Mouse (Mus musculus) forebrain, embryonic 14.5 days (tissue): ENCODE measurements around the gene Apln. TPM values are rescaled to one million over a fixed set of nuclear protein-coding genes. Genes with fewer than 3 reads are reported as not detected.

Source experiments
- ATAC-seq: fragments of 200-750 bp; cut with Nextera tagmentation; 2 replicates; pipeline ENCODE4 v1.8.0; 2017; ENCODE audit warnings: mild to moderate bottlenecking, moderate library complexity
- DNase-seq: peaks from one replicate; pipeline ENCODE4 v3.0.0-alpha.2; 2015; ENCODE audit warnings: low spot score
- H3K27ac ChIP-seq: fragments of 300-500 bp; sonication (generic); 2 replicates; pipeline ENCODE4 v1.5.1; 2014; ENCODE audit warnings: low read depth, mild to moderate bottlenecking, control low read depth, low read length, moderate library complexity
- H3K27me3 ChIP-seq: fragments of 300-500 bp; sonication (generic); replicated peaks from 2 replicates; pipeline ENCODE4 v1.6.1; 2014; ENCODE audit warnings: low read length, control low read depth, mixed read lengths; ENCODE audit not compliant: control insufficient read depth, insufficient read depth
- H3K36me3 ChIP-seq: fragments of 300-500 bp; sonication (generic); 2 replicates; pipeline ENCODE4 v1.6.1; 2014; ENCODE audit warnings: low read length, control low read depth; ENCODE audit not compliant: control insufficient read depth, insufficient read depth
- H3K4me1 ChIP-seq: fragments of 300-500 bp; sonication (generic); 2 replicates; pipeline ENCODE4 v1.6.1; 2014; ENCODE audit warnings: antibody characterized with exemption, low read length, control low read depth; ENCODE audit not compliant: control insufficient read depth, insufficient read depth
- H3K4me2 ChIP-seq: fragments of 300-500 bp; sonication (generic); 2 replicates; pipeline ENCODE4 v1.6.1; 2014; ENCODE audit warnings: mild to moderate bottlenecking, control low read depth, low read length
- H3K4me3 ChIP-seq: fragments of 300-500 bp; sonication (generic); 2 replicates; pipeline ENCODE4 v1.5.1; 2014; ENCODE audit warnings: low read depth, low read length, control low read depth
- H3K9ac ChIP-seq: fragments of 300-500 bp; sonication (generic); 2 replicates; pipeline ENCODE4 v1.6.1; 2014; ENCODE audit warnings: mild to moderate bottlenecking, low read length, control low read depth, moderate library complexity
- H3K9me3 ChIP-seq: fragments of 300-500 bp; sonication (generic); replicated peaks from 2 replicates; pipeline ENCODE4 v1.6.1; 2016; ENCODE audit warnings: low read length, control low read depth, mixed read lengths; ENCODE audit not compliant: control insufficient read depth
- WGBS: fragments of 180-500 bp; shearing (Covaris S2); extraction: QIAGEN DNeasy Blood & Tissue Kit; methylation state at CpG from one replicate; pipeline ENCODE4 v1.1.7; 2014; 5-methylcytosine and 5-hydroxymethylcytosine counted together
- polyA plus RNA-seq: library from polyadenylated mRNA; unstranded; fragments of >200 nt; fragmentation: Nextera tagmentation; extraction: Ambion mirVana; gene quantifications from 2 replicates; pipeline ENCODE4 v1.2.1, GENCODE M21; 2014

Gene Apln
- polyA plus RNA-seq, 1 experiment from 2014 or later: 3.5 TPM

DNA sequence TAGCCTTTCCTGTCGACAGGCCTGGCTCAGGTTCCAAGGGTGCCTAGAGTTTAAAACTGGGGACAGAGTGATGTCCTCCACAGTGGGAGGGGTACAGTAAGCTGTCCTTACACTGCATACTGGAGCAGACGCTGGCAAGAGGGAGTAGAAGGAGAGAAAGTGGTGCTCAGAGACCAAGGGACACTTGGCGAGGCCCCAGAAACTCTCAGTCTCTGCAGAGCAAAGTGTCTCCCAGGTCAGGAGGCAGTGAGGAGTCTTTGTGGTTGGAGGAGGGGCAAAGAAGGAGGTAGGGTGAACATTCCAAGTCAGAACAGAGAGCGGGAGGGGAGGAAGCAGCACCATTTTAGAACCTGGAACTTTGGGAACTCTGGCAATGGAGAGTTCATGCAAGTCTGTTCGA lies 2.8 kb downstream of the Apln start:
- 81% methylated on average over 5 of the region's 5 CpGs for WGBS
- ATAC-seq: no peak
- Histone ChIP-seq H3K9ac (no peak overlapping the region), H3K36me3 (no peaks in the 10 kb centered on the region), H3K4me3 (no peak overlapping the region), H3K9me3 (no peaks in the 10 kb centered on the region), H3K27me3 (no peaks in the 10 kb centered on the region), H3K4me2 (no peak overlapping the region), H3K4me1 (no peaks in the 10 kb centered on the region), H3K27ac (no peak overlapping the region)
- no peak for DNase-seq

DNA sequence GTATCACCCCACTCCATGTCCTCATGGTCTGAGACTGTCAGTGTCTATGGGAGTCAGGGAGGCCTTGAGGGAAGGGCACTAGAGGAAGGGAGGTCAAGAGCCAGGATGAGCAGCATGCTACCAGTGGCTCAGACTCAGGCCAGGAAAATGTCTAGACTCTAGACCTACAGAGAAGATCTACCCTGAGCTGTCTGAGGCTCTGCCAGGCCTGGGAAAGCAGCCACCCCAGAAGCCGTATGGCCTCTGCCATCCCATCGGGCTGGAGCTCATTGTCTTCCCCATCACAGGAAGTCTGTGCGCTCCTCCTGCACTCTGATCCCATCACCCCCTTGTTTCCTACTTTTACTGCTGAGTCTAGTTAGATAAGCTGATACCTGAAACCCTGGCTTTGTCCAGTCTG lies 4.1 kb downstream of the Apln start:
- Histone ChIP-seq H3K4me1 (no peaks in the 10 kb centered on the region), H3K9ac (no peak overlapping the region), H3K36me3 (no peaks in the 10 kb centered on the region), H3K27me3 (no peaks in the 10 kb centered on the region), H3K4me3 (no peak overlapping the region), H3K9me3 (no peaks in the 10 kb centered on the region), H3K27ac (no peak overlapping the region), H3K4me2 (no peak overlapping the region)
- ATAC-seq (no peak), DNase-seq (no peak)
- WGBS: 53% methylated on average over 3 of the region's 3 CpGs

DNA sequence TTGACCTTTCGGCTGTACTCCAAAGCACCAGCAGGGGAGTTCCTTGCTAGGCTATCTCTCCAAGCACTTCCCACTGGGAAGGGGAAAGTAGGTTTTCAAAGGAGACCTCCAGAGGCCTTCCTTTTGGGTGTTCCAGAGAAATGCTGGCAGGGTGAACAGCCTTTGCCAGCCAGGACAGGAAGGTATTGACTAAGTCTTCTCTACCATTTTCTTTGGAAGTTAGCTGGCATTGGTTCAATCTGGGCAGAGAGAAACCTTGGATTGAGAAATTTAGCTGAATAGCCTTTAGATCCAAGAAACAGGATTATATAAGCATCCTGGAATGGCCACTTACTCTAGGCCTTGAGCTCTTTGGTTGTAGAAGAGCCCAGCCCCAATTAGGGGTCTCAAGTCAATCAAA lies 11.8 kb downstream of the Apln start:
- no peaks in the 10 kb centered on the region for H3K27me3 ChIP-seq
- no peak overlapping the region for H3K4me2 ChIP-seq
- DNase-seq (no peak), ATAC-seq (no peak)
- WGBS: 76% methylated on average over 1 of the region's 1 CpGs
- H3K36me3 ChIP-seq: no peaks in the 10 kb centered on the region
- H3K27ac ChIP-seq: no peak overlapping the region
- no peak overlapping the region for H3K4me3 ChIP-seq
- H3K9me3 ChIP-seq: no peaks in the 10 kb centered on the region
- no peaks in the 10 kb centered on the region; the same call in 1 of the 2 replicates for H3K4me1 ChIP-seq
- no peak overlapping the region for H3K9ac ChIP-seq

DNA sequence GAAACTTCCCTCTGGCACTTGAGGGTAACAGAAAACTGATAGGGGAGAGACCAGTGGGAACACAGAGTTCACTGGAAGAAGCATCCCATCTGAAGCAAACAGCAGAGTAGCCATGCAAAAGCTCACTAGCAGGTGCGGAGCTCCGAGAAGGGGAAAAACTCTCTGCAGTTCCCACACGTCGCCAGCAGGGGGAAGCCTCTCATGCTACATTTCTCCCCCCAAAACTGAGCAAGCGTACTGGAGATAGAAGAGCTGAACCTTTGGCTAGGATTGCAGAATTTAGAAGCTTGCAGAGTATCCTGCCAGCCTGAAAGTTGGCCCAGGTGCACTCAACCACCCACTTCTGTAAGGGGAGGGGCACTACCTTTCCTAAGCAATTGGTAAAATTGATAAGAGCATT lies 14.7 kb downstream of the Apln start:
- peak; percentile 80 for DNase-seq
- Histone ChIP-seq H3K4me3 (no peak overlapping the region), H3K36me3 (no peaks in the 10 kb centered on the region), H3K4me1 (peaks cover 11% of the 10 kb centered on the region), H3K9me3 (no peaks in the 10 kb centered on the region), H3K9ac (no peak overlapping the region), H3K27ac (no peak overlapping the region), H3K4me2 (no peak overlapping the region), H3K27me3 (no peaks in the 10 kb centered on the region)
- 23% methylated on average over 5 of the region's 5 CpGs for WGBS
- ATAC-seq: no peak; the same call in 1 of the 2 replicates

DNA sequence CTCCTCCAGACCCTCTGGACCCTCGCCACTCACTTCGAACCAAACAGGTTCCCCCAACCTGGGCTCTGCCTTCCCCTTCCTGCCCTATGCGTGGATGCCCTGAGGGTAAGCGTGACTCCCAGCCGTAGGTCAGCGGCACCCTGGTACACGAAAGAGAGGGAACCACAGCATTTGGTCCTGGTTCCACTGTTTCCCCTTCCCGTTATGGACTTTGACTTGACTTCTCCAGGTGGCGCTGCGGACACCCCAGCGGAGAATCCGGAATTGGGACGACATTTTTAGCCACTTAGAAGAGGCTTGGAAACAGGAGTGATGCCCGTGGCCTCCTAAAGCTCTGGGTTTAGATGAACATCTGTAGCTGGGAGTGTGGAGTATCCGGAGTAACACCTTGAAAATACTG lies 15.3 kb downstream of the Apln start:
- 53% methylated on average over 15 of the region's 15 CpGs for WGBS
- no peak for ATAC-seq

DNA sequence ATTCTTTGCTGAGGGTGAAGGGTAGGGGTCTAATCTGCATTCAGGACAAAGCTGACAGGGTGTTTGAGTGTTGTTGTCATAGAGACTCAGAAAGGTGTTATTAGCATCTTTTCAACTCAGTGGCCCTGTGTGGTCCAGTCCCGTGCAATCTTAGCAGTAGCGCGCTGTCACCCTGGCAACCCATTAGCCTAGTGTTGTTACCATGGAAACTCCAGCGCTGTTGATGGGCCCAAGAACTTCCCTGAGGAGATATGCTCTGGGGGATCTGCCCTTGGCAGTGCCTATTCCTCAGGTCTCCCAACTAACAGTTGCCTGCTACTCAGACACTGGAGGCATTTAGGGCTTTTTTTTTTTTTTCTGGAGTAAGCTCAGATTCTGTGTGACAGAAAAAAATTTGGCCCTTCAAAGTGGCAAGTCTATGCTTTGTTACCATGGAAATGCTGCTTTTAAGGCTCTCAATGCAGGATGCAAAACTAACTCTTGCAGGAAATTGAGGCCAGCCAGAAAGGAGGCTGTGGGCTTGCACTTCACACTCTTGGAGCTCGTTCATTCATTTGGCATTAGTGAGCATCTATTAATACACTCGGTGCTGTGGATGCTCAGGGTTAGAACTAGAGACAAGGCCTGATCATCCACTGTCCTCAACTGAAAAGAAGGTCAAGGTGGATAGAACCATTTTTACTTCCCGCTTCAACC lies 17.6 kb downstream of the Apln start:
- ATAC-seq (peak; percentile 94), DNase-seq (peak; percentile 86)
- WGBS: 50% methylated on average over 7 of the region's 7 CpGs
- Histone ChIP-seq H3K27me3 (no peaks in the 10 kb centered on the region), H3K4me1 (peaks cover 11% of the 10 kb centered on the region), H3K9ac (no peak overlapping the region), H3K9me3 (no peaks in the 10 kb centered on the region), H3K4me2 (no peak overlapping the region), H3K4me3 (no peak overlapping the region), H3K27ac (peak overlapping the region; percentile 63), H3K36me3 (no peaks in the 10 kb centered on the region)

More for the DNA sequence above, 15.3 kb downstream of the Apln start:
- Histone ChIP-seq H3K27me3 (no peaks in the 10 kb centered on the region), H3K36me3 (no peaks in the 10 kb centered on the region), H3K4me3 (no peak overlapping the region), H3K4me2 (no peak overlapping the region), H3K4me1 (peaks cover 11% of the 10 kb centered on the region), H3K27ac (no peak overlapping the region), H3K9me3 (no peaks in the 10 kb centered on the region), H3K9ac (no peak overlapping the region)
- no peak for DNase-seq

DNA sequence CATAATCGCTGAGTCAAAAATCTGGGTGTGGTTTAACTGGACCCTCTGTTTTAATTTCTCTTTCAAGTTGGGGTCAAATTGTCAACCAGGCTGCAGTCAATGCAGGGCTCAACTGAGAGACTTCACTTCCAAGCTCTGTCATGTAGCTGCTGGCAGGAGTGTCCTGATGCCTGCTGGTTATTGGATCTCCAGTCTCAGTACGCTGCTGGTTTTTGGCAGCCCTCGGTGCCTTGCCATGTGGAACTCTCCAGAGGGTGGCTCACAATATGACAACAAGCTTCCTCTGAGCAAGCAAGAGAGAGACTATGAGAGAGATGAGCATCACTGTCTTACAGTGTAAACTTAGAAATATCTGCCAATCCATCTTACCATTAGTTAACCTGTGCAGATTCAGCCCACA lies 23.0 kb downstream of the Apln start:
- no peaks in the 10 kb centered on the region for H3K27me3 ChIP-seq
- H3K27ac ChIP-seq: no peak overlapping the region
- H3K4me1 ChIP-seq: peaks cover 3% of the 10 kb centered on the region
- H3K4me3 ChIP-seq: no peak overlapping the region
- no peak for ATAC-seq
- H3K9me3 ChIP-seq: no peaks in the 10 kb centered on the region
- no peaks in the 10 kb centered on the region for H3K36me3 ChIP-seq
- no peak for DNase-seq
- no peak overlapping the region for H3K9ac ChIP-seq
- no peak overlapping the region for H3K4me2 ChIP-seq
- WGBS: 89% methylated on average over 3 of the region's 3 CpGs

DNA sequence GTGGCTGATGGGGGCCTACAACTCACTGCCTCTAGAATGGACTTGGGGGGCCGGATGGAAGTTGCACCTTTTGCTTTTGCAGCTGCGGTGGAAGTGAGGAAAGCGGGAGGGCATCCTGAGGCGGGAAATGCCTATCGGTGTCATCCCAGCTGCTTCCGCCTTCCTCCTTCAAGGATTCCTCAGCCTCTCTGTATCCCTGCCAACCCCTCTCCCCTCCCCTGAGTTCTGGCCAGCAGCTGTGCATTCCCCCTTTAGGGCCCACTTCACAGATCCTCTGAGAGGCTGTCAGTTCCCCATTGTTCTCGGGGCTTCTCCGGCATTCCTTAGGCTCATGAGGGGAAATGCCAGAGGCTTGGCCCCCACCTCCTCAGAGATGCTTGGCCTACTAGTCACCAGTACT lies 28.6 kb downstream of the Apln start:
- DNase-seq: peak; percentile 4
- Histone ChIP-seq H3K9ac (no peak overlapping the region), H3K36me3 (no peaks in the 10 kb centered on the region), H3K4me3 (no peak overlapping the region), H3K4me1 (no peaks in the 10 kb centered on the region), H3K27me3 (no peaks in the 10 kb centered on the region), H3K27ac (no peak overlapping the region), H3K4me2 (no peak overlapping the region), H3K9me3 (no peaks in the 10 kb centered on the region)
- ATAC-seq: no peak
- WGBS: 70% methylated on average over 8 of the region's 8 CpGs

DNA sequence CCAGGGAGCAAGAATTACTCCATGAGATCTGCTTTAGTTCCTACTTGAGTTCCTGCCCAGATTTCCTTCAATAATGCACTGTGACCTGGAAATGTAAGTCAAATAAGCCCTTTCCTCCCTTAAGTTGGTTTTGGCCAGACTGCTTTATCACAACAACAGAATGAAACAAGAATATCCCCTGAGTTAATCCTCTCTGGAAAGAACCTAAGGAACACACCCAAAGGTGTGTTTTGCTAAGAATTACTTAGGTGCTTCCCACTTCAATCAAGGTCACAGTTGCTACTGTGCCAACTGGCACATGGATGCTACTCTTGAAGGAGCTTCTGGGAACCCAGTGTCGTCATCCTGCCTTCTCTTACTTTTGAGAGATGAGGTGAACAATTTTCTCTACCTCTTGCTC lies 29.9 kb downstream of the Apln start:
- H3K36me3 ChIP-seq: no peaks in the 10 kb centered on the region
- H3K4me3 ChIP-seq: no peak overlapping the region
- no peaks in the 10 kb centered on the region for H3K9me3 ChIP-seq
- H3K4me1 ChIP-seq: no peaks in the 10 kb centered on the region
- H3K27me3 ChIP-seq: no peaks in the 10 kb centered on the region
- H3K9ac ChIP-seq: no peak overlapping the region
- no peak for DNase-seq
- no peak overlapping the region for H3K4me2 ChIP-seq
- WGBS: 69% methylated on average over 1 of the region's 1 CpGs
- no peak overlapping the region for H3K27ac ChIP-seq
- ATAC-seq: no peak
